Mouse (Mus musculus) brain, embryonic 14.5 days (tissue): ENCODE results near the gene Chd4.

Experiments
- CTCF ChIP-seq: fragments of 200-500 bp; IDR thresholded peaks from 2 replicates; pipeline ENCODE4 v1.5.1; 2012; ENCODE audit warnings: inconsistent platforms, mild to moderate bottlenecking, moderate library complexity, borderline replicate concordance; ENCODE audit not compliant: insufficient read depth, insufficient read length; ENCODE audit errors: extremely low read depth
- POLR2A ChIP-seq: fragments of 200-500 bp; IDR thresholded peaks from 2 replicates; pipeline ENCODE4 v1.6.1; 2012; ENCODE audit warnings: mild to moderate bottlenecking, inconsistent platforms, borderline replicate concordance; ENCODE audit not compliant: poor library complexity, insufficient read depth, insufficient read length, severe bottlenecking; ENCODE audit errors: extremely low read depth

GRCm38 (mm10) chr6:125154550-125154949, 58.8 kb downstream of the Chd4 start:
- no peak for TF ChIP-seq POLR2A
- TF ChIP-seq CTCF = peak; percentile 39; the same call in 1 of the 2 replicates
